Mouse (Mus musculus) heart, adult 11 months (tissue): ENCODE measurements around the gene Unc5a.

ENCODE experiments used
- DNase-seq: peaks from one replicate; pipeline ENCODE4 v3.0.0; 2022

Unc5a gene

DNA sequence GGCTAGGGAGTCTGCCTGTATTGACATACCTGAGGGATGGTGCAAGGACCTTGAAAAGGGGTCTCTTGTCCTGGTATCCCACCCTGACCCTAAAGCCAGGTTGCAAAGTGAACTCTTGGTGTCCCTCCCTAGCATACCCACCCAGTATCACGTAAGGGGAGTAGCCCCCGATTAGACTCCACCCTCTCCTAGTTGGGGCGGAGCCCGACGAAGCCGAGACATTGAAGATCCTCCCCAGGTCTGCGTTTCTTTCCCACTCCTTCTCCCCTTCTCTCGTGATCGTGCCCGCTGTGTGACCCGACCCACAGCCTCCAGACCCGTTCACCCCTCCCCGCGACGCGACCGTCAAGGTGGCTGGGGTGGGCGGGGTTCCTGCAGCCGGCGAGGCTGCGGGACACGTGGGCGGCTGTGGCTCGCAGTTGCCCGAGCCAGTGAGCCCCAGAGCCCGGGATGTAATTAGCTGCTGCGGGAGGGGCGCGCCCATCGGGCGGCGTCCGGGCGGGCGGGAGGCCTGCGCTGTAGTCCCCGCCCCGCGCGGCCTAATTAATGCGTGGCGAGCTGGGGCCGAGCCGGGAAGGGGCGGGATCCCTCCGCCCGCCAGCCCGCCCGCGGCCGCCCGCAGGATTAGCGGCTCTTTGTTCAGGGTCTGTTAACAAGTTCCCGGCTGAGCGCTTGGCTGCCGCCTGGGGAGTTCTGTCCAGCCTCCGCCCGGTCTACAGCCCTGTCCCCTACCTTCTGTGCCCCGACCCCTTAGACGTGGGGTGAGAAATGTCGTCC lies 6.7 kb downstream of the Unc5a start:
- peak; percentile 92 for DNase-seq

DNA sequence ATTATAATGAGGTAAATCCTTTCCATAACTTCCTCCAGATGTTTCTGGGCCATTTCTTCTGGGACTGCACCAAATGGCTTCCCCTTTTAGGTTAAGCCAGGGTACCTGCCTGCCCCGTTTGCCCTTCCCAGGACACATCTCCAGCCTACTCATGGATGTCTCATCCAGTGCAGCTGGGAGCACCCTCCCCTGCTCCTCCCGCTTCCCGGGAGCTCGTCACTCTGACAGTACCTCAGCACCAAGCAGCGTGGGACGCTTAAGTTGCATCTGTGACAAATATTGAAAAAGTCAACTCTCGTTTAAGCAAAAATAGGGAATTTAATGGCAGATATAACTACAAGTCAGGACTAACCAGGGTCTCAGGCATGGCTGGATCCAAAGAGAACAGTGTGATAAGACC lies 8.1 kb downstream of the Unc5a start:
- DNase-seq, result no peak

DNA sequence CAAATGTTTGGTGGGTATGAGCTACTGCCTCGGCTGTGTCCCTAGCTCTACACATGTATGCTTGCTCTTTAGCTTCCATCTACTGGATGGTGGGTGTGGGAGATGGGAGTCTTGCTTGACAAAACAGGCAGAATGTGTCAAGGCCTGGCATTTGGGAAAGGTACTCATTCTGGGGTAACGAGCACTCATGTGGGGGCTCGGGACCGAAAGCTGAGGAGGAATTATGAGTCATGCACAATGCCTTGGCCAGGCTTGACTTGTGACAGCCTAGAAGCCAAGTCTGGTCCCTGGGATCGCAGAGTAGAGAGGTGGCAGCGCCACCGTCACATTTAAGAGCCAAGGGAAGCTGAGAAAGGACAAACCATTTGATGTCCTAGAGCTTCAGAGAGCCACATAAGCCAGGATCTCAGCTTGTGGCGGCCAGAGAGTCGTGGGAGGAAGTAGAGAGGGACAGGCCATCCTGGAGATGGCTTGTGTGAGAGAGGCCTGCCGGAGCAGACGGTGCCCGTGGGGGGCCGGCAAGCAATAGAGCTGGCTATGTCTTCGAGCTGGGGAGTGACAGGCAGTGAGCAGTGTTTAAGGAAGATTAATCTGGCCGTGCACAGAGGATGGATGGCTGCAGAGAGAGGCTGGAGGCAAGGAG lies 10.0 kb downstream of the Unc5a start:
- DNase-seq, result no peak

DNA sequence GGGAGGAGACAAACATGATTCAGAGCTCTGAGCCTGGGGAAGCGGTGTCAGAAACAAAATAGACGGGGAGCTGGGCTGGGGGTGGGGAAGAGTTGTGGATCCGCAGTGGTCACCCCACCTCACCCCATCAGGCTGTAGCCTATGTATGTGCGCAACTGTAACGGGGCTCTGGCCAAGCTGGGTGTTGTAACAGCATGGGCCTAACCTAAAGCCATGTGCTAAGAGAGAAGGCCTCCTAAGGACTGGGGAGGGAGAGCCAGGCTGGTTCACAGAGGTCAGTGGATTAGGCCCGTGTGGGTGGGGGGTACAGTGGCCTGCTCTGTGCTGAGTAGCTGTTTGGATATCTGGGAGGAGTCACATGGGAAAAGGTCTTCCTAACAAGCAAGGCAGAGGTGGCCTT lies 10.6 kb downstream of the Unc5a start:
- DNase-seq, result no peak

DNA sequence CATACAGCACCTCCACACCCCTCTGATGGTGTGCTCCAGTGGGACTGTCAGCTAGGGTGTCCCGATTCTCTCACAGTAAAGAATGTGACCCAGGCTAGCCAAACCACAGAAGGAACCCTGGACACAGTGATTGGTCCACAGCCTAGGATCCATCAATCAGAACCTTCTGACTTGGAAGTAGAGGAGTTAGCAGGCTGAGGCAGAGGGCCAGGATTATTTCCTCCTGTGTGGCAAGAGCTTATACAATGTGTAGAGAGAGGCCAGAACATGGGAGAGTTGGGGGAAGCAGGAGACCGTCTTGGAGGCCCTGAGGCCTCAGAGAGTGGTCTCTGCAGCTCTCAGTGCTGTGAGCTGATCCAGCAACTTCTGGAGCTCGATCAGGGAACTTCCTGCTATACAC lies 11.3 kb downstream of the Unc5a start:
- no peak for DNase-seq

DNA sequence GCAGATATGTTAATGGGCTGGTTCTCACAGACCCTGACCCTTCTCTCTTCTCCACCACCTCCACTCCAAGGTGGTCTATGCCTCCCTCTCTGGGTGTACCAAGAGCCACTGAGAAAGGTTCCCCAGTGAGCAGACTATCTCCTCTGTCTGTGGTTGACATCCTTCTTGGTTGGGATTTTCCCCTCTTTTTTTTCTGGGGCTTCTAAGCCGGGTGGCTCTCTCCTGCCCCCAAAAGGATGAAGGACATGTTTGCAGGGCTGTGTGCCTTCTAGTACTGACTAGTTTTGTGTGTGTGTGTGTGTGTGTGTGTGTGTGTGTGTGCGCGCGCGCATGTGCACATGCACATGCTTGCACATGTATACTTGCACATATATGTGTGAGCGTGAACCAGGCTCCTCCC lies 16.0 kb downstream of the Unc5a start:
- no peak for DNase-seq

DNA sequence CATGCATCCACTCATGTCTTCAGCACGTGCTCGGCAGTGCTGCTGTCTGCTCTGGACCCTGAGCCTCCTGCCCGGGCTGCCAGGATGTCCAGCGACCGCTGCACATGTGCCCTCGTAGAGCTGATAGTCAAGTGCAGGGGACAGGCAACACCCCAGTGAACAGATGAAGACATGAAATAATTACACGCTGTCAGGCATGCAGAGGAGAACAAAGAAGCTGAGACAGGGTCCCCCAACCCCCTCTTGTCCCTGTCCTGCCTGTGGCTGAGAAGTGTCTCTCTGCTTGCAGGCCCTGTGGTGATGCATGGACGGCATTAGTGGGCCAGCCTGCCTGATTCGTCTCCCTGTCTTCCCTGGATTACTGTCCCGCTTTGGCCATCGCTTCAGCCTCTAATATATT lies 18.3 kb downstream of the Unc5a start:
- no peak for DNase-seq

DNA sequence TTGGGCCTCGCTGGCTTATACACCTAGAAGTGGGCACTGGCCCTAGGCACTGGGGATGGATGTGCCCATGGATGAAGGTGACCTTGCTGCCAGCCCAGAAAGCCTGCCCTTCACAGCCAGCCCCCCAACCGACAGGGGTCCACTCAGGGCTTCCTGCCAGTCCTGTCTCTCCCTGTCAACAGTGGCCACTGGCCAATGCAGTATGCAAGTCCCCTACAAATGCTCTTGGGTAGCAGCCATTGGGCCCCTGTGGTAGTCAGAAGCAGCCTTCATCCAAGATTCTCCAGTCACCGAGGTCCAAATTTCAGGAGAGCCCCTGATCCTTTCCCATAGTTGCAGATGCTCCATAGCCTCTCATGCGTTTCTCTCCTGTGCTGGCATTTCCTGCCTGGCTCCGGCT lies 19.4 kb downstream of the Unc5a start:
- no peak for DNase-seq

DNA sequence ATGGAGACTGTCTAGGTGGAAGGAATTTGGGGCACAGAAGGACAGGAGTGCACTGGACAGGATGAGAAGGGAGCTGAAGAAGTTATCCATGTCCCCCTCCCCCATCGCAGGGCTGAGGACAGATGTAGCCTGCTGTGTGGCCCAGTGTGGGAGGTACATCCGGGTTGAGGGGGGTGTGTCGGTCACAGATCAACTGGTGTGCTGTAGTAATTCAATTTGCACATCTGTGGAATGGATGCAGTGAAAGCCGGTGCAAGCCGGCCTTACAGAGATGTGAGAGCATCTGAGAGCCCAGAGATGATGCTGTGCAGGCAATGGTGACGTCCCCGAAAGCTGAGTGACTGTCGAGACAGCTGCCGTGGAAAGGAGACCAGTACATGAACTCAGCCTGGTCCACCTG lies 20.3 kb downstream of the Unc5a start:
- no peak for DNase-seq

DNA sequence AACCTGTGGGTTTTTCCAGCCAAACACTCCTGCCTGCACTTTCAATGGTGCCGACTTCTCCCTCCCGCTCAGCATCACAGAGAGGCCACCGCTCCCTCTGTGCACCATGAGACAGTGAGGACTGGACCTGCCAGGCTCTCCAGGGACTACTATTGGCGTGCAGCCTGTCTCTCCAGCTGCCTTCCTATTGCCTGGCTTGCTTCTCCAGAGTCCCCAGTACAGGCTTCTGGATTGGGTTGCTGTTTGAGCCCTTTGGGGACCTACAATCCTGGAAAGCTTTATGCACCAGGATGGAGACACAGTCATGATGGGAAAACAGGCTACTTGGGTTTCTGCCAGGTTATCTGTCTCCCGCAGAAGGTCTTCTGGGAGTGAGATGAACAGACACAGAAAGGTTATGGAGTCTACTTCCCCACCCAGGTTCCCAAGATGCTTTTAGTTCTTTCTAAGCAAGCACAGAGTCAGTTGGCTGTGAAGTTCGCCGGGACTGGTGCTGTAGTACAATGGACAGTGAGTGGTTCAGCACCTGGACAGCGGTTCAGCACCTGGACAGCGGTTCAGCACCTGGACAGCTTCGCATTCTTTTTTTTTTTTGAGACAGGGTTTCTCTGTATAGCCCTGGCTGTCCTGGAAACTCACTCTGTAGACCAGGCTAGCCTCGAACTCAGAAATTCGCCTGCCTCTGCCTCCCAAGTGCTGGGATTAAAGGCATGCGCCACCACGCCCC lies 21.5 kb downstream of the Unc5a start:
- no peak for DNase-seq

DNA sequence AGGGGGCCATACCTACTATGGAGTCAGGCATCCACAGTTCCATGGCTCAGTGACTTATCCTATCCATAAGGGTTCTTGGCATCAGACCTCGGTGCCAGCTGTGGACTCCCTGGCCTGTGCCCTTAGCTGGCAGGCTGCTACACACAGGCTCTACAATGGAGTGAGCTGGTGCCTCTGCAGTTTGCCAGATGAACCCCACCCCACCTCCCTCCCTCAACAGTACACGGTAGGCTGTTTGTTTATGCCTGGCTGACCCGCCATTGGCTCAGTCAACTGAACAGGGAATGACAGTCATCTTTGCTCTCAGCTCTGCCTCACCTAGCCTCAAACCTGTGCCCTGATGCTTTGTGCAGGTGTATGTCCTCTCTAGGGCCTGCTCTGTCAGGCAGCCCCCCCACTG lies 26.3 kb downstream of the Unc5a start:
- no peak for DNase-seq

DNA sequence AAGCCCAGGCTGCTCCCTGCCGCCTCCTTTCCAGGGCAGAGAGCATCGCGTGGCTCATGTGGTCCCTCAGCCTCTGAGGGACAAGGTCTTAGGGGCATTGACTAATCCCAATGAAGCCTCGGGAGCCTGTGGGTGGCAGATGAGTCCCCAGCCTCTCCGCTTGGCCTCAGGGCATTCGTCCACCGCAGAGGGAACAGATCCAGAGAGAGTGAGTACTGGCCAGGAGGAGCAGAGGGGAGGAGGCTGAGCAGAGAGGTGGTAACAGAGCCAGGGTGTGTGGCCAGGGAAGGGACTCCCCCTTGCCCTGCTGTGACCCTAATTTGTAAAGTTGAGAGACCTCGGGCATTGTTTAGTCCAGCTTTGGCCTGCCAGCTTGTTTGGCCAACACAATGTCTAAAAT lies 29.6 kb downstream of the Unc5a start:
- DNase-seq, result no peak

DNA sequence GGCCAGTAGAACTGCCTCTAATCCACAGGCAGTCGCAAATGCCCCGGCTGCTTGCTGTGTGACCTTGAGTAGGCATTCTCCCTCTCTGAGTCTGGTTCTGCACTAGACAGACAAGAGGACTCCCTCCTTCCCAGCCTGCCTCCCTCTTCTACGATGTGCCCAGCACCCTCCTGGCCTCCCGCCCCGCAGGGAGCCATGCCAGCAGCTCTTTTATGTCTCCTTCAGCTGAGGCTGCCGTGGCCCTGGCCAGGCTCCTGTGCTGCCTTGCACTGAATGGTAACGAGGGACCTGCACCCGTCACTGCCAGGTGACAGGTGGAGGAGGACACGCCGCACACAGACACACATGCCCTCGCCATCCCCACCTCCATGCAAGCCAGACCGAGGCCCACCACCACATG lies 31.7 kb downstream of the Unc5a start:
- DNase-seq, result no peak

DNA sequence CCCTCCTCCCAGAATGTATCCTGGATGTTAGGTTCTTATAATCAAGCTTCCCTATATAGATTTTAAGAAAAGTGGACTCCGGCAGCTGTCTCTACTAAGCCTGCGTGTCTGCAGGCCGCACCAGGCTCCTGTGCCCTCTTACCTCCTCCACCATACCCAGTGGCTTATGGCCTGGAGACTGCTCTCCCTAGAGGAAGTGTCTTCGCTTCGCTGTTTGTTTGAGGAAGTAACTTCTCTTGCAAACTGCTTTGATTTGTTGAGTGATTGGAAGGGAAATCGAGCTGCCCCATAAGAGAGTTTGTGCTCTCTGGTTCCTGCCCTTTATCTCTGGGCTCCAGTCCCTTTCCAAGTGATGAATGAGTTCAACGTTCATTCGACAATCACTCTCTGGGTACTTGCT lies 33.8 kb downstream of the Unc5a start:
- no peak for DNase-seq

DNA sequence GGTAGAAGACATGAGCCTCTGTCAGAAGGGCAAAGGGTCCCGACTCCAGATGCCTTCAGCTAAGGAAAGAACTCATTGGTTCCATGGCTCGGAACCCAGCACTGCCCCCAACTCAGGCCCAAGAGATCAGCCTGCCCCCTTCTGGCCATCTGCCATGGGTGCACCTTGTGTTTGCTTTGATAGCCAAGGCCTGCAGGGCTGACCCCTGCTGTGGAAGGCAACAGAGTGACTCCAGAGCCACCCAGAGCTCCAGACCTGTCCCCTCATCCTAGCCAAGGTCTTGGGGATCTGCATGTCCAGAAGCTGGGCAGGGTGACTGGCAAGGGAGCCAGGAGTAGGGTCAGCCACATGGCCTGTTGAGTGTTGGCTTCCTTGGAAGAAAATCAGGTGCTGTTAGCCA lies 34.4 kb downstream of the Unc5a start:
- DNase-seq, result no peak

DNA sequence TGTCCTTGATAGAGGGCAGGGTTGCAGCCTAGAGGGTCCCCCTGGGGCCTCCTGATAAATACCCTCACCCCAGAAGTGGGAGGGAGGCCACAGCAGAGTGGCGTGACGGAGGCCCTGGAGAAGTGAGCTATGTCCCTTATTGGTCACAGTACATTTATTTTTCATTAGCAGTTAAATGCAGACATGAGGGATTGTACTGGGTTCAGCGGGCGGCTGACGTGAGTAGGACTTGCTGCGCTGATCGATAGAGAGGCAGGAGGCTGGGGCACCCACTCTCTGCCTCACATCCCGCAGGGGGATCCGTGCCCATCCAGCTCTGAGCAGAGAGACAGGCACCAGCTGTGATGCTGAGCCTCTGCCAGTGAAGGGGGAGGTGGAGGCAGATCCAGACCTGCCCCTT lies 38.2 kb downstream of the Unc5a start:
- DNase-seq, result no peak

DNA sequence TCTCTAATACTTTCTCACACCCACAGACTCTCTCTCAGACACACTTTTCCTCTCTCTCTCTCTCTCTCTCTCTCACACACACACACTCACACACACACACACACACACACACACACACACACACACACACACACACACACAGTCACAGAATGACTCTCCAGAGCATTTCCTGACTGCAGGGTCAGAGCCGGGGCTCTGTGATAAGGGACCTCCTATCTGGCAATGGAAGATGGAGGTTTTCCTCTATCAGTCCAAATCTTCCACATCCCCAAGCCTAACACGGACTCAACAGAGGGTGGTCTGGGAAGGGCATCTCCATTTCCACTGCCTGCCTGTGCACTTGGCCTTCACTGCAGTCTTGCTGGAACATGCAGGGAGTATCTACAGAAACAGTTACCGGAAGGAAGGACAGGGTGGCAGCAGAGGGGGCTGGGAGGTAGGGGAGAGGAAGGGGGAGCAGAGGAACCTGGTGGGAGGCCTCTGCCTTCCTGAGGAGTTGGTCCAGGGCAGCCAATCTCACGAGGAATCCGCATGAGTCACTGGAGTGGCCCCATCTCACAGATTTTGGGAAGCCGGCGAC lies 39.1 kb downstream of the Unc5a start:
- DNase-seq, result no peak

DNA sequence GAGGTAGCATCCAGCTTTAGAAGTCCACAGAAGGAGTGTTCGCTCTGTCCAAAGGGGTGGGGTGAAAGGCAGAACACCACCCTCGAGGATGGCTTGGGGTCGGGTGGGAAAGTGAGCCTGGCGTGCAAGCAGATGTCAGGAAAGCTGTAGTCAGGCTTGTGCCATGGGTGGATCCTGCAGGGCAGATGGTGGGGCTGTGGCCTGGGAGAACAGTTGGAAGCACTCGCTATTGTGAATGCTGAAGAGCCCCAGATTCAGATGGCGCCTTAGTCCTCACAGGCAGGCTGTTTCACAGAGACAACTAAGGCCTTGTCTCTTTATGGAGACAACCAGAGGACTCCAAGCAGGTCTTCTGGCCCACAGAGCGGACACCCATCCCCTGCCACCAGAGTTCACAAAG lies 43.0 kb downstream of the Unc5a start:
- DNase-seq, result no peak

DNA sequence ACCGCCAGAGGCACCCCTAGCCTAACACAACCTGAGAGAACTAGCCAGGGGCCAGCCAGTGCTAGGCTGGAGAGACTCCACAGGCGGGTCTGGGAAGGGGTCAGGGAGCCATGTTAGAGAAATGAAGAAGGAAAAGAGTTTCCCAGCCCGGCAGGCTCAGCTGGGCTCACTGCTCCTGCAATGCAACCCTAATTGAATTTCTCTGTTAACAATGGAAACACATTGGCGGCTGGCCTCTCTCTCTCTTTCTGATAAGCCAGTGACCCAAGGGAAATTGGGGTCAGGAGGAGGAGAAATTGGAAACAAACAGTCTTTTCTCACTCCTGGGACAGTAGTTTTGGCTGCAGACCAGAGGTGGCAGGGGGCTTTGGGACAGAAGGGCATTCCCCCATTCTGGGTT lies 45.4 kb downstream of the Unc5a start:
- DNase-seq, result no peak

DNA sequence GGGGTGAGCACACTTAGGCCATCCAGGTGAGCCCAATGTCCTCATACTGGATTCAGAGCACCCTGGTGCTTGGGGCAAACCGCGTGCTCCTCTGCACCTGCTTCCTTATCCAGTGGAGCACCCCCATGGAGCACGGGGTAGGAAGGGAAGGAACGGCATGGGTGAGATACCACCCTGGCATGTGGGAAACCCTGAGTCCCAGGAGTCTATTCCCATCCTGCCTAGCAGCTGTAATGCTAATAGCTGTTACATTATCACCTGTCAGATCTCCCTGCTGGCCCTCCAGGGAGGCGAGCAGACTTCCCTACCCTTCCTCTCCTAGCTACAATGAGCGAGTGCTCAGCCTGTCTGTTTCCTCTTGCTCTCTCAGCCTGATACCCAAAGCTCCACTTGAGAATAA lies 46.0 kb downstream of the Unc5a start:
- DNase-seq, result no peak

DNA sequence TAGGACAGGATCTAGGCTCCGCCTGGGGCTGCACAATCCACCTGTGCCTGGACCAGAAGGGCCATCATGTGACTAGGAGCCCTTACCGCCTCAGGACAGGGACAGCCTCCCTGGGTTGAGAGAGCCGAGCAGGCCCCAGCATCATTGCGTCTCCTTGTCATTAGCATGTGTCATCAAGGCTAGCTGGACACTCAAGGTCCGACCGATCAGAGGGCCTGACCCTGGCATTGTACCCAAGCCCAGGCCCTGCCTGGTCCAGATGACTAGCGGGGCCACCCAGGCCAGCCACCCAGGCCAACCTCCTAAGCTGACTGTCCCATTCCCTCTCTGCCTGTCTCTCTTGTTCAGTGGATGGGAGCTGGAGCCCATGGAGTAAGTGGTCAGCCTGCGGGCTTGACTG lies 48.4 kb downstream of the Unc5a start:
- DNase-seq, result no peak

DNA sequence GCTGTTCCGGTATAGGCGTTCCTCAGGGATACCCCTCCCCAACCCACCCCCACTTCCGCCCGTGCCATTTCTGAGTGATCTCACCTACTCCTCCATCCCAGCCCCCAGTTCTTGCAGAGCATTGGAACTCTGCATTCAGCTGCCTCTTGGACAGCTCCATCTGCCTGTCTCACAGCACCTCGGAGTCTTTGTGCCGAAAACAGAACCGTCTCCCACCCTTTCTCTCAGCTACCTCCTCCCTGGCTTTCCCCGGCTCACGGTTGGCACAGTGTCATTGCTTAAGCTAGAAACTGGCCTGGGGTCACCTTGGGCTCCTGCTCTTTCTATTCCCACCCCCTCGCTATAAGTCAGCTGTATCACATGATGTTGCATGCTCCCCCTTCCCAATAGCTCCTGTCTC lies 51.2 kb downstream of the Unc5a start:
- DNase-seq, result no peak

DNA sequence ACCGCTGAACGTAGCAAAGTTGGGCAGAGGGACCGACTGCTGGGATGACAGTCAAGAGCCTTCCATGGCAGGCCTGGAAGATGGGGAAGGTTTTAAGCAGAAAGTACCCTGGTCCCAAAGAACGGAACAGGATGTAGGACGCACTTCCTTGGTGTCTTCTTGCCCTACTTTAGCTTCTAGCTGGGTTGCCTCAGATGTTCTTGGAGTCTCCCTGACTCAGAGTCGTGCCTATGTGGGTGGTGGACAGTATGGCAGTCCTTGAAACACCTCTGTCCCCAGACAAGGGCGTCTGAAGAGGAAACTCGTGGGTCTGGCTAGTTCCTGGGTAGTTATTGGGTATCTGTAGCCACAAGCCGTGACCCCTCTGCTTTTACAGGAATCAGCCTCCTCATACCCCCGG lies 52.9 kb downstream of the Unc5a start:
- no peak for DNase-seq

DNA sequence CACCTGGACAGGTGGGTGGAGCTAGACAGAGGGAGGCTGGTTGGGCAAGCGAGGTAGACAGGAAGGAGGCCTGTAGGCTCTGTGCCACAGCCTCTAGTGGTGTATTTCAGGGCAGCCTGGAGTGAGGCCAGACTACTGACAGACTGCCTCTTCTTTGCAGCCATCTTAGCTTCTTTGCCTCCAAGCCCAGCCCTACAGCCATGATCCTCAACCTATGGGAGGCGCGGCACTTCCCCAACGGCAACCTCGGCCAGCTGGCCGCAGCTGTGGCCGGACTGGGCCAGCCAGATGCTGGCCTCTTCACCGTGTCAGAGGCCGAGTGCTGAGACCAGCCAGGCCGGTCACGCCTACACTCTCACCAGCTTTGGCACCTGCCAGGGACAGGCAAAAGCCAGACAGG lies 55.4 kb downstream of the Unc5a start:
- no peak for DNase-seq
